Mouse (Mus musculus): ENCODE data around the gene Lrrc9.

- TF ChIP-seq POLR2A (IDR thresholded peaks at IDR 0.05; ENCODE audit: insufficient read length, low read depth), result no peak
- no peak for TF ChIP-seq MYOG (IDR thresholded peaks at IDR 0.05; ENCODE audit: control insufficient read depth in 1 of 3, insufficient read depth in 1 of 3, insufficient read length in 2 of 3, low read depth in 2 of 3)
- TF ChIP-seq POLR2AphosphoS2 (IDR thresholded peaks at IDR 0.05; ENCODE audit: insufficient read length, low read depth), result no peak
- TF ChIP-seq TCF12 (IDR thresholded peaks at IDR 0.05; ENCODE audit: insufficient read depth, poor library complexity, severe bottlenecking), result no peak
- no peak for TF ChIP-seq CEBPB (IDR thresholded peaks at IDR 0.05; ENCODE audit: insufficient read depth, poor library complexity, severe bottlenecking)
- no peak for TF ChIP-seq TCF3 (IDR thresholded peaks at IDR 0.05; ENCODE audit: insufficient read length, low read depth)
- TF ChIP-seq MAX (IDR thresholded peaks at IDR 0.05; ENCODE audit: low read depth), result no peak
- TF ChIP-seq E2F4 (IDR thresholded peaks at IDR 0.05; ENCODE audit: insufficient read depth), result no peak
- no peak for TF ChIP-seq USF1 (IDR thresholded peaks at IDR 0.05; ENCODE audit: low read depth)
- no peak for TF ChIP-seq REST (IDR thresholded peaks at IDR 0.05; ENCODE audit: insufficient read depth, insufficient read length)
- TF ChIP-seq SRF (IDR thresholded peaks at IDR 0.05; ENCODE audit: control insufficient read depth, insufficient read length, low read depth), result no peak
- TF ChIP-seq MYOD1 (IDR thresholded peaks at IDR 0.05; ENCODE audit: control insufficient read depth in 1 of 3, insufficient read length in 2 of 3, low read depth in 2 of 3), result no peak
Observed at GRCm38 (mm10) chr12:72538571-72538970, 96.9 kb downstream of the Lrrc9 start.

Data from myocyte (in vitro differentiated cells).